Mouse (Mus musculus) forebrain, embryonic 12.5 days (tissue): Measurements from ENCODE around the gene Sgk1. TPM values are rescaled to one million over a fixed set of nuclear protein-coding genes. Genes with fewer than 3 reads are reported as not detected.
A peak's percentile ranks its signal among the peaks of the same experiment; 100 is the strongest.

Experiments used
- ATAC-seq: fragments of 200-750 bp; cut with Nextera tagmentation; 2 replicates; pipeline ENCODE4 v1.8.0; 2017; ENCODE audit warnings: moderate TSS enrichment; ENCODE audit not compliant: low FRiP score
- H3K27ac ChIP-seq: fragments of 300-500 bp; sonication (generic); 2 replicates; pipeline ENCODE4 v1.5.1; 2016; ENCODE audit warnings: mild to moderate bottlenecking
- H3K27me3 ChIP-seq: fragments of 300-500 bp; sonication (generic); 2 replicates; pipeline ENCODE4 v1.6.1; 2016; ENCODE audit warnings: mild to moderate bottlenecking
- H3K36me3 ChIP-seq: fragments of 300-500 bp; sonication (generic); replicated peaks from 2 replicates; pipeline ENCODE4 v1.6.1; 2016; ENCODE audit warnings: mild to moderate bottlenecking
- H3K4me1 ChIP-seq: fragments of 300-500 bp; sonication (generic); 2 replicates; pipeline ENCODE4 v1.6.1; 2016
- H3K4me2 ChIP-seq: fragments of 300-500 bp; sonication (generic); 2 replicates; pipeline ENCODE4 v1.6.1; 2016; ENCODE audit warnings: mild to moderate bottlenecking, moderate library complexity
- H3K4me3 ChIP-seq: fragments of 300-500 bp; sonication (generic); replicated peaks from 2 replicates; pipeline ENCODE4 v1.5.1; 2016; ENCODE audit warnings: mild to moderate bottlenecking
- H3K9ac ChIP-seq: fragments of 300-500 bp; sonication (generic); 2 replicates; pipeline ENCODE4 v1.6.1; 2016; ENCODE audit warnings: mild to moderate bottlenecking
- H3K9me3 ChIP-seq: fragments of 300-500 bp; sonication (generic); 2 replicates; pipeline ENCODE4 v1.6.1; 2016
- WGBS: fragments of 180-500 bp; shearing (Covaris S2); methylation state at CpG from one replicate; pipeline ENCODE4 v1.1.7; 2016; 5-methylcytosine and 5-hydroxymethylcytosine counted together
- polyA plus RNA-seq: library from polyadenylated mRNA; unstranded; fragments of >200 nt; fragmentation: Nextera tagmentation; extraction: Ambion mirVana; gene quantifications from 2 replicates; pipeline ENCODE4 v1.2.1, GENCODE M21; 2016

Gene Sgk1
- polyA plus RNA-seq, 1 experiment from 2014 or later: 23.7 TPM

GRCm38 (mm10) chr10:21847931-21848670 is 33.9 kb upstream of the Sgk1 start:
- Histone ChIP-seq H3K4me2 (no peak overlapping the region), H3K36me3 (no peaks in the 10 kb centered on the region), H3K27me3 (no peaks in the 10 kb centered on the region), H3K27ac (no peak overlapping the region), H3K4me3 (no peak overlapping the region), H3K4me1 (no peaks in the 10 kb centered on the region), H3K9me3 (no peaks in the 10 kb centered on the region), H3K9ac (no peak overlapping the region)
- ATAC-seq: no peak
- WGBS: 69% methylated on average over 16 of the region's 16 CpGs

GRCm38 (mm10) chr10:21849251-21849650 is 32.7 kb upstream of the Sgk1 start:
- Histone ChIP-seq H3K4me2 (no peak overlapping the region), H3K27me3 (no peaks in the 10 kb centered on the region), H3K27ac (no peak overlapping the region), H3K9me3 (no peaks in the 10 kb centered on the region), H3K4me3 (no peak overlapping the region), H3K9ac (no peak overlapping the region), H3K4me1 (no peaks in the 10 kb centered on the region), H3K36me3 (no peaks in the 10 kb centered on the region)
- 83% methylated on average over 8 of the region's 8 CpGs for WGBS
- no peak for ATAC-seq

- Histone ChIP-seq H3K36me3 (no peaks in the 10 kb centered on the region), H3K9ac (no peak overlapping the region), H3K27me3 (no peaks in the 10 kb centered on the region), H3K4me2 (no peak overlapping the region), H3K4me1 (no peaks in the 10 kb centered on the region), H3K4me3 (no peak overlapping the region), H3K9me3 (no peaks in the 10 kb centered on the region), H3K27ac (no peak overlapping the region)
- no peak for ATAC-seq
- 86% methylated on average over 3 of the region's 3 CpGs for WGBS
Measured at GRCm38 (mm10) chr10:21850330-21850729, 31.7 kb upstream of the Sgk1 start.

GRCm38 (mm10) chr10:21853122-21853521 is 28.9 kb upstream of the Sgk1 start:
- ATAC-seq: no peak

GRCm38 (mm10) chr10:21853566-21854328 is 28.2 kb upstream of the Sgk1 start:
- Histone ChIP-seq H3K27ac (no peak overlapping the region), H3K9me3 (no peaks in the 10 kb centered on the region), H3K4me3 (no peak overlapping the region), H3K27me3 (no peaks in the 10 kb centered on the region), H3K4me1 (no peaks in the 10 kb centered on the region), H3K36me3 (no peaks in the 10 kb centered on the region), H3K9ac (no peak overlapping the region), H3K4me2 (no peak overlapping the region)
- 92% methylated on average over 14 of the region's 14 CpGs for WGBS
- ATAC-seq: no peak

More at GRCm38 (mm10) chr10:21853122-21853521, 28.9 kb upstream of the Sgk1 start:
- Histone ChIP-seq H3K9me3 (no peaks in the 10 kb centered on the region), H3K4me2 (no peak overlapping the region), H3K4me3 (no peak overlapping the region), H3K27me3 (no peaks in the 10 kb centered on the region), H3K9ac (no peak overlapping the region), H3K36me3 (no peaks in the 10 kb centered on the region), H3K4me1 (no peaks in the 10 kb centered on the region), H3K27ac (no peak overlapping the region)
- 87% methylated on average over 6 of the region's 6 CpGs for WGBS

- no peaks in the 10 kb centered on the region for H3K4me1 ChIP-seq
- 89% methylated on average over 7 of the region's 7 CpGs for WGBS
- H3K27ac ChIP-seq: no peak overlapping the region
- H3K9ac ChIP-seq: no peak overlapping the region
- ATAC-seq: no peak
- no peak overlapping the region for H3K4me3 ChIP-seq
- H3K27me3 ChIP-seq: no peaks in the 10 kb centered on the region
- no peaks in the 10 kb centered on the region for H3K9me3 ChIP-seq
- H3K4me2 ChIP-seq: no peak overlapping the region
- H3K36me3 ChIP-seq: no peaks in the 10 kb centered on the region
Measured at GRCm38 (mm10) chr10:21855338-21855737, 26.6 kb upstream of the Sgk1 start.

- Histone ChIP-seq H3K4me2 (no peak overlapping the region), H3K9me3 (no peaks in the 10 kb centered on the region), H3K36me3 (no peaks in the 10 kb centered on the region), H3K4me3 (no peak overlapping the region), H3K9ac (no peak overlapping the region), H3K27me3 (no peaks in the 10 kb centered on the region), H3K4me1 (no peaks in the 10 kb centered on the region), H3K27ac (no peak overlapping the region)
- 73% methylated on average over 10 of the region's 10 CpGs for WGBS
- no peak for ATAC-seq
Measured at GRCm38 (mm10) chr10:21857676-21858075, 24.3 kb upstream of the Sgk1 start.

GRCm38 (mm10) chr10:21858437-21858974 is 23.5 kb upstream of the Sgk1 start:
- no peaks in the 10 kb centered on the region for H3K4me1 ChIP-seq
- no peak overlapping the region for H3K27ac ChIP-seq
- H3K9ac ChIP-seq: no peak overlapping the region
- no peaks in the 10 kb centered on the region for H3K9me3 ChIP-seq
- no peak overlapping the region for H3K4me3 ChIP-seq
- no peak overlapping the region for H3K4me2 ChIP-seq
- H3K27me3 ChIP-seq: no peaks in the 10 kb centered on the region
- no peak for ATAC-seq
- H3K36me3 ChIP-seq: no peaks in the 10 kb centered on the region
- WGBS: 84% methylated on average over 7 of the region's 7 CpGs

GRCm38 (mm10) chr10:21866504-21866903 is 15.5 kb upstream of the Sgk1 start:
- Histone ChIP-seq H3K27ac (no peak overlapping the region), H3K9me3 (no peaks in the 10 kb centered on the region), H3K4me3 (no peak overlapping the region), H3K36me3 (no peaks in the 10 kb centered on the region), H3K4me2 (no peak overlapping the region), H3K9ac (no peak overlapping the region), H3K4me1 (no peaks in the 10 kb centered on the region), H3K27me3 (no peaks in the 10 kb centered on the region)
- 40% methylated on average over 4 of the region's 4 CpGs for WGBS
- no peak for ATAC-seq

- H3K9me3 ChIP-seq: no peaks in the 10 kb centered on the region
- no peak overlapping the region for H3K9ac ChIP-seq
- H3K4me2 ChIP-seq: no peak overlapping the region
- no peak for ATAC-seq
- H3K4me3 ChIP-seq: no peak overlapping the region
- no peaks in the 10 kb centered on the region for H3K4me1 ChIP-seq
- no peaks in the 10 kb centered on the region for H3K36me3 ChIP-seq
- 89% methylated on average over 2 of the region's 2 CpGs for WGBS
- H3K27me3 ChIP-seq: no peaks in the 10 kb centered on the region
- no peak overlapping the region for H3K27ac ChIP-seq
Measured at GRCm38 (mm10) chr10:21868221-21868620, 13.8 kb upstream of the Sgk1 start.

GRCm38 (mm10) chr10:21868623-21869022 is 13.4 kb upstream of the Sgk1 start:
- H3K27me3 ChIP-seq: no peaks in the 10 kb centered on the region
- no peak overlapping the region for H3K4me3 ChIP-seq
- H3K4me1 ChIP-seq: no peaks in the 10 kb centered on the region
- no peak for ATAC-seq
- H3K9me3 ChIP-seq: no peaks in the 10 kb centered on the region
- H3K27ac ChIP-seq: no peak overlapping the region
- H3K9ac ChIP-seq: no peak overlapping the region
- WGBS: 66% methylated on average over 4 of the region's 4 CpGs
- no peaks in the 10 kb centered on the region for H3K36me3 ChIP-seq
- no peak overlapping the region for H3K4me2 ChIP-seq

GRCm38 (mm10) chr10:21881837-21882183 is 174 bp upstream of the Sgk1 start:
- no peak; the same call in 1 of the 2 replicates for ATAC-seq
- H3K4me3 ChIP-seq: peak overlapping the region; percentile 50
- H3K9ac ChIP-seq: peak overlapping the region; percentile 63
- H3K27me3 ChIP-seq: peaks cover 9% of the 10 kb centered on the region
- peaks cover 23% of the 10 kb centered on the region for H3K4me1 ChIP-seq
- no peaks in the 10 kb centered on the region for H3K9me3 ChIP-seq
- H3K36me3 ChIP-seq: no peaks in the 10 kb centered on the region
- WGBS: 33% methylated on average over 4 of the region's 4 CpGs
- H3K27ac ChIP-seq: peak overlapping the region; percentile 69
- peak overlapping the region; percentile 73 for H3K4me2 ChIP-seq
